Mouse (Mus musculus) right cerebral cortex, postnatal 36 days (tissue): Measurements from ENCODE around the gene Vmn1r43.
"Not testable (repeated sequence)": the region's sequence is repeated elsewhere in the genome, so short reads cannot be mapped to it uniquely, and the experiment has no call there.

ENCODE experiments used
- DNase-seq, 2 experiments: peaks; one replicate each; pipeline ENCODE4 v3.0.0; 2022; ENCODE audit warnings: low spot score in 2 of 2, mixed read lengths in 1 of 2

The Vmn1r43 gene

GRCm38 (mm10) chr6:89876313-89876712, at the start of gene Vmn1r43, which contains the start of gene Vmn1r42:
Vmn1r43 (minus strand) TSS chr6:89876413.
Vmn1r42 (minus strand) TSS chr6:89876413.
- DNase-seq = not testable (repeated sequence)

GRCm38 (mm10) chr6:89883812-89884211, 7.6 kb upstream of the Vmn1r43 start:
- no peak for DNase-seq

GRCm38 (mm10) chr6:89883360-89883759, 7.1 kb upstream of the Vmn1r43 start, which contains the start of gene Vmn1r44:
Vmn1r44 (plus strand) TSS chr6:89883660.
- no peak for DNase-seq

- DNase-seq = no peak
Measured at GRCm38 (mm10) chr6:89880867-89881266, 4.7 kb upstream of the Vmn1r43 start.

GRCm38 (mm10) chr6:89876963-89877362, 750 bp upstream of the Vmn1r43 start:
- DNase-seq = no peak

- no peak for DNase-seq
Measured at GRCm38 (mm10) chr6:89867976-89868375, 8.2 kb downstream of the Vmn1r43 start.

GRCm38 (mm10) chr6:89867276-89867675, 8.9 kb downstream of the Vmn1r43 start:
- DNase-seq = no peak

- DNase-seq = no peak
Measured at GRCm38 (mm10) chr6:89863792-89864191, 12.4 kb downstream of the Vmn1r43 start.

- DNase-seq = no peak
Measured at GRCm38 (mm10) chr6:89859839-89860238, 16.4 kb downstream of the Vmn1r43 start.

- no peak for DNase-seq
Measured at GRCm38 (mm10) chr6:89857552-89857951, 18.7 kb downstream of the Vmn1r43 start.
